Mouse (Mus musculus) thymus, adult 2 months (tissue): ENCODE measurements at regions not wholly inside any gene's neighbourhood (a gene's known extent, or its start where the extent isn't known, plus 50 kb on each side); places are given as distances from the start of the nearest gene placed in this dataset.

Experiments
- DNase-seq: peaks from one replicate; pipeline ENCODE4 v3.0.0; 2021
- H3K27ac ChIP-seq: fragments of 200-500 bp; 2 replicates; pipeline ENCODE4 v1.5.1; 2012; ENCODE audit warnings: low read length, control low read depth; ENCODE audit not compliant: control insufficient read depth, insufficient read depth
- H3K27me3 ChIP-seq: fragments of 200-500 bp; 2 replicates; pipeline ENCODE4 v1.6.1; 2012; ENCODE audit warnings: mild to moderate bottlenecking, low read length, moderate library complexity, mixed read lengths; ENCODE audit not compliant: control insufficient read depth, insufficient read depth
- H3K36me3 ChIP-seq: fragments of 200-500 bp; 2 replicates; pipeline ENCODE4 v1.6.1; 2012; ENCODE audit warnings: mild to moderate bottlenecking, low read length, moderate library complexity; ENCODE audit not compliant: control insufficient read depth, insufficient read depth
- H3K4me1 ChIP-seq: fragments of 200-500 bp; replicated peaks from 2 replicates; pipeline ENCODE4 v1.6.1; 2012; ENCODE audit warnings: low read length; ENCODE audit not compliant: control insufficient read depth, insufficient read depth
- H3K4me3 ChIP-seq: fragments of 200-500 bp; 2 replicates; pipeline ENCODE4 v1.5.1; 2012; ENCODE audit warnings: mild to moderate bottlenecking, low read length, control low read depth, moderate library complexity; ENCODE audit not compliant: control insufficient read depth, insufficient read depth
- CTCF ChIP-seq: fragments of 200-500 bp; IDR thresholded peaks from 2 replicates; pipeline ENCODE4 v1.5.1; 2012; ENCODE audit warnings: mild to moderate bottlenecking, control low read depth, low read length, moderate library complexity, borderline replicate concordance; ENCODE audit not compliant: control insufficient read depth, poor library complexity, insufficient read depth; ENCODE audit errors: extremely low read depth
- POLR2A ChIP-seq: fragments of 200-500 bp; IDR thresholded peaks from 2 replicates; pipeline ENCODE4 v1.6.1; 2012; ENCODE audit warnings: mild to moderate bottlenecking, low read length, control low read depth, moderate library complexity; ENCODE audit not compliant: control insufficient read depth, poor library complexity, insufficient read depth; ENCODE audit errors: extremely low read depth
- WGBS: fragments of 180-500 bp; shearing (Covaris S2); methylation state at CpG from one replicate; pipeline ENCODE4 v1.1.7; 2018; 5-methylcytosine and 5-hydroxymethylcytosine counted together

DNA sequence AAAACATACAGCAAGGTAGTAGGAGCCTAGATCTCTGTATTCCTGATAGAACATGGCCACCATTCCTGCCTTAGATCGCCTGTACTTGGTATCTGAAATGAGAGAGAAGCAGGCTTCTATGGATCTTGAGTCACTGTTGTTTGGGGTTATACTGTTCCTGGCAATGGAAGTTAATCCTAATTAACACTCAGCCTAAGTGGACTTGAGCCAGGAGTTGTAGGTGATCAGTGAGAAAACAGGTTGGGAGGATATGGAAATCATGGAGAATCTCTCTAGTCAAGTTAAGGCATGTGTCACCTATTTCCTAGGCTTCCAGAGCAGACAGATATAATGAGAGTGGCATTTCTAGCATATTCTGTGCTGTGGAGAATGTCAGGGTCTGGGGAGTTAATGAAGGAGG lies 134.9 kb downstream of the Sox9 start:
- TF ChIP-seq CTCF, result no peak
- TF ChIP-seq POLR2A, result no peak
- DNase-seq, result no peak
- Histone ChIP-seq H3K27me3 (no peaks in the 10 kb centered on the region), H3K27ac (no peak overlapping the region), H3K4me1 (no peaks in the 10 kb centered on the region), H3K4me3 (no peak overlapping the region), H3K36me3 (no peaks in the 10 kb centered on the region)
- WGBS, result 88% methylated on average over 1 of the region's 1 CpGs

DNA sequence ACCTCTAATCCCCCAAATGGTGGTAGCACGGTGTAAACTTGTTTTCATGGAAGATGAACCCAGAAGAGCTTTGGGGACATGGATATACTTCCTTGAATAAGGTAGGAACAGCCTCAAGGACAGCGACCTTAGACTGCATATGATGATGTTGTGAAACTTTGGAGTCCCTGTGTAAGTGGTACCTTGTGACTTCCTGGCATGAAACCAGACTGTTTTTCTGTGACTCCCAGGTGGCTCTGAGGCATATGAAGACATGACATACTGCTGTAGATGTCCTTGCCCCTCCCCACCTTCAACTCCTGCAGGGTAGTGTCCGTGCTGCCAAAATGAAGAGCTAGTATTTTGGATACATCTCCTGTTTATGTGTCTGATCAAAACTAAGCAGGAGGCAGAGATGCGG lies 138.1 kb downstream of the Sox9 start:
- TF ChIP-seq POLR2A, result no peak
- TF ChIP-seq CTCF, result no peak
- no peak overlapping the region for H3K4me3 ChIP-seq
- no peaks in the 10 kb centered on the region for H3K27me3 ChIP-seq
- H3K4me1 ChIP-seq, result no peaks in the 10 kb centered on the region
- no peaks in the 10 kb centered on the region for H3K36me3 ChIP-seq
- no peak for DNase-seq
- H3K27ac ChIP-seq, result no peak overlapping the region
- 90% methylated on average over 4 of the region's 4 CpGs for WGBS

DNA sequence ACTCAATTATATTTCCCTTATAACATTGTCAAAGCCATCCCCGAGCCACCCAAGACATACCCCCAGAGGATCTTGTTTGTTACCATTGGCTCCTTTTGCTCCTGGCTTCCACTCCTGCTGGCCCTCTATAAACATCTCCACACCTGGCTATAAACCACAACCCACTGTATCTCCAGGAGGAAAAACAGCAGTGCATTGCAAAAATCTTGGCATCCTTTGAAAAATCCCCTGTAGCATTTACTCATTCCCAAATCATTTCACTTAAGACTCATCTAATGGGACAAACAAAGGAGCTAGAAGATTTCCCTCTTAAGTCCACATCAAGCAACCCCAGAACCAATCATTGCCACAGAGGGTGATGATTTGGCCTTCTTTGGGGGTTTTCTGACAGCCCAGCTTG lies 142.6 kb downstream of the Sox9 start:
- no peaks in the 10 kb centered on the region for H3K36me3 ChIP-seq
- no peak for TF ChIP-seq POLR2A
- no peak for TF ChIP-seq CTCF
- no peak for DNase-seq
- H3K4me1 ChIP-seq, result no peaks in the 10 kb centered on the region
- H3K27me3 ChIP-seq, result no peaks in the 10 kb centered on the region
- WGBS, result 80% methylated on average over 1 of the region's 1 CpGs
- no peak overlapping the region for H3K27ac ChIP-seq
- no peak overlapping the region for H3K4me3 ChIP-seq

DNA sequence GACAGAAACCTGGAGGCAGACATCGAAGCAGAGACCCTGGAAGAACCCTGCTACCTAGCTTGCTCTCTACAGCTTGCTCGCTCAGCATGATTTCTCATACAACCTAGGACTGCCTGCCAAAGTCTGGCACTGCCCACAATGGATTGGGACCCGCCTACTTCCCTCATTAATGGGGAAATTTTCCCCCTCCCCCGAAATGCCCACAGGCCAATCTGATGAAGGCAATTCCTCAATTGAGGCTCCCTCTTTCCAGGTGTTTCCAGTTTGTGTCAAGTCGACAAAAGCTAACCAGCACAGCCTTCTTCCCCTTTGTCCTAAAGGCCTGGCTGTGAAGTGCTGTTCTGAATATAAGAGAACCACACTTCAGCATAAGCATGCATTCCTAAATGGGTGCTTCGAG lies 143.1 kb downstream of the Sox9 start:
- H3K27me3 ChIP-seq, result no peaks in the 10 kb centered on the region
- TF ChIP-seq POLR2A (no peak), CTCF (no peak)
- H3K36me3 ChIP-seq, result no peaks in the 10 kb centered on the region
- no peak for DNase-seq
- H3K4me3 ChIP-seq, result no peak overlapping the region
- 71% methylated on average over 6 of the region's 6 CpGs for WGBS
- no peaks in the 10 kb centered on the region for H3K4me1 ChIP-seq
- no peak overlapping the region for H3K27ac ChIP-seq

DNA sequence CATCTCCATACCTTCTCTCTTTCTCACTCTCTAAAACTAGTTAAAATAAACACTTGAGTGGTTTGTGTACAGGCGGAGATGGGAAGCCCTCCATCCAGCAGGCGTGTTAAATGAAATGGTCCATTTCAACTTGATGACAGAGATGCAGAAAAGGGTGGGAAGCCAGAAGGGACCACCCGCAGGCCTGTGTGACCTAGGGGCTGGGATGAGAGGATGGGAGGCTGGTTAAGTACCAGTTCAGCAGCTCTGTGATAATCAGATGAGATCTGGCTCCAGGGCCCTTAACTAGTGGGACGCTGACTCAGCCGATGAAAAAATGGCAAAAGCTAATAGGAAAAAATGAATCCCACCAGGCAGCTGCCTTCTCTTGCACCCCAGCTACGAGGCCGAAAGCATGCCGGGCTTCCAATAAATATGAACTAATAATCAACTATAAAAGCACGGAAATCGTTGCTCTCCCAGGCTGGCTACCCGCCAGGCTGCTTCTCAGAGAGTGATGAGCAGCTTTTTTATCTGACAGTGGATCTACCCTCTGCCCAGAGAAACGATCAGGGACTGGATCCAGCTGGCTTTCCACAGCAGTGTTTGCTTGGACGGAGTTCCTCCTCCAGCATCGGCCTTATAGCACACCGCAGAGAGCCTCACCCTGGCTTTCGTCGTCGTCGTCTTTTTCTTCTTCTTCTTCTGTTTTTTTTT lies 144.5 kb downstream of the Sox9 start:
- DNase-seq, result no peak
- Histone ChIP-seq H3K4me1 (no peaks in the 10 kb centered on the region), H3K27me3 (no peaks in the 10 kb centered on the region), H3K4me3 (no peak overlapping the region), H3K36me3 (no peaks in the 10 kb centered on the region), H3K27ac (no peak overlapping the region)
- TF ChIP-seq POLR2A (no peak), CTCF (no peak)
- WGBS, result 92% methylated on average over 19 of the region's 19 CpGs

DNA sequence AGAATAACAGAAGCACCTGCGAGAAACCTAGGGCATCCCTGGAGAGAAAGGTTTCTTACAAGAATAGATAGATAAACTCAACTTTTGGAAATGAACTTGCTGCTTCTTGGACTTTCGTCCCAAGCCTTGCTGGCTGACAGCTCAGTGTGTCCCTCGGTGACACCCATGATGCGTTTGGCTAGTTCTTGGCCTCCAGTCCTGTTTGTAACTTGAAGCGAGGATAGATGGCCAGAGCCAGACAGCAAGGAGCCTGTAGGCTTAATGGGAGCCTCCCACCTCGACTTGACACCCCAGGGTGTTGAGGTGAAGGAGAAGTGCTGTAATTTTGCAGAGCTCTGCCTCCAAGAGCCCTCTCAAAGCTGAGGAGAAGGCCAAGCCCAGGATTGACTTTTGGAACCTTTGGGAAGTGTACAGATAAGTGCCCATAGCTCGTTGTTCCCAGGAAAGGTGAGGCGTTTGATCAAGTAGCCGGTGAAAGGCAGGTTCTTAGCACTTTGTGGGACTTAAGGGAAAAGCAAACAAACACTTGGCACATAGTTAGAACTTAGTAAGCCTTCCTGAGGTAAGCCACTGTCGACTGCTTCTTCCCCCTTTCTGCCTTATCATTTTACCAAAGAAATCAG lies 148.3 kb downstream of the Sox9 start:
- H3K4me1 ChIP-seq, result no peaks in the 10 kb centered on the region
- DNase-seq, result no peak
- no peak overlapping the region for H3K27ac ChIP-seq
- no peak overlapping the region for H3K4me3 ChIP-seq
- H3K36me3 ChIP-seq, result no peaks in the 10 kb centered on the region
- TF ChIP-seq CTCF (no peak), POLR2A (no peak)
- WGBS, result 67% methylated on average over 10 of the region's 10 CpGs
- no peaks in the 10 kb centered on the region for H3K27me3 ChIP-seq
